Mouse (Mus musculus) MEL (cell line): Measurements from ENCODE around the gene Olfr390. TPM values are rescaled to one million over a fixed set of nuclear protein-coding genes. Genes with fewer than 3 reads are reported as not detected.

Source experiments
- DNase-seq: peaks from one replicate; pipeline ENCODE4 v3.0.0; 2011; ENCODE audit warnings: low read depth, low spot score
- H3K27ac ChIP-seq: 2 replicates; pipeline ENCODE4 v1.5.1; 2012; ENCODE audit warnings: low read depth, mild to moderate bottlenecking, control low read depth, low read length, moderate library complexity; ENCODE audit not compliant: control insufficient read depth
- H3K27me3 ChIP-seq, 2 experiments: fragments of 150-350 bp in 1 of 2; sonication (generic) in 1 of 2; 2 replicates each; pipeline ENCODE4 v1.6.1; 2012; ENCODE audit warnings: low read length in 2 of 2, mild to moderate bottlenecking in 2 of 2, improper control_type of control experiment in 1 of 2, moderate library complexity in 1 of 2; ENCODE audit not compliant: insufficient read depth in 2 of 2, control insufficient read depth in 1 of 2
- H3K36me3 ChIP-seq, 2 experiments: 2 replicates each; pipeline ENCODE4 v1.6.1; 2012 to 2014; ENCODE audit warnings: low read length in 2 of 2, improper control_type of control experiment in 1 of 2, inconsistent platforms in 1 of 2, mild to moderate bottlenecking in 1 of 2; ENCODE audit not compliant: insufficient read depth in 2 of 2, control insufficient read depth in 1 of 2
- H3K4me1 ChIP-seq, 2 experiments: fragments of 150-350 bp in 1 of 2; sonication (generic) in 1 of 2; 2 replicates each; pipeline ENCODE4 v1.6.1; 2012; ENCODE audit warnings: low read length in 2 of 2, improper control_type of control experiment in 1 of 2, mild to moderate bottlenecking in 1 of 2; ENCODE audit not compliant: insufficient read depth in 2 of 2, control insufficient read depth in 1 of 2
- H3K4me3 ChIP-seq, 2 experiments: fragments of 150-350 bp in 1 of 2; sonication (generic) in 1 of 2; 2 replicates each; pipeline ENCODE4 v1.5.1; 2012; ENCODE audit warnings: low read depth in 2 of 2, low read length in 2 of 2, mild to moderate bottlenecking in 2 of 2, moderate library complexity in 2 of 2, control low read depth in 1 of 2, improper control_type of control experiment in 1 of 2; ENCODE audit not compliant: control insufficient read depth in 1 of 2, insufficient read depth in 1 of 2
- H3K79me2 ChIP-seq: 2 replicates; pipeline ENCODE4 v1.6.1; 2012; ENCODE audit warnings: mild to moderate bottlenecking, low read length, moderate library complexity; ENCODE audit not compliant: control insufficient read depth, poor library complexity, insufficient read depth
- H3K9ac ChIP-seq: 2 replicates; pipeline ENCODE4 v1.6.1; 2012; ENCODE audit warnings: low read depth, mild to moderate bottlenecking, control low read depth, low read length, moderate library complexity; ENCODE audit not compliant: control insufficient read depth, poor library complexity, severe bottlenecking
- H3K9me3 ChIP-seq: fragments of 150-350 bp; sonication (generic); replicated peaks from 2 replicates; pipeline ENCODE4 v1.6.1; 2012; ENCODE audit warnings: mild to moderate bottlenecking, low read length, improper control_type of control experiment, moderate library complexity; ENCODE audit not compliant: insufficient read depth
- BHLHE40 ChIP-seq: IDR thresholded peaks from 2 replicates; pipeline ENCODE4 v1.6.1; 2012; ENCODE audit warnings: low read depth, mild to moderate bottlenecking, inconsistent platforms, low read length, improper control_type of control experiment, borderline replicate concordance
- CHD1 ChIP-seq: IDR thresholded peaks from 2 replicates; pipeline ENCODE4 v1.6.1; 2012; ENCODE audit warnings: low read depth, mild to moderate bottlenecking, inconsistent platforms, low read length, improper control_type of control experiment
- CTCF ChIP-seq, 3 experiments: IDR thresholded peaks in 2 of 3; conservative IDR thresholded peaks in 1 of 3; 2 replicates each; pipeline ENCODE4 v1.5.1; 2011 to 2012; ENCODE audit warnings: low read length in 3 of 3, low read depth in 2 of 3, mild to moderate bottlenecking in 2 of 3, improper control_type of control experiment in 1 of 3, inconsistent platforms in 1 of 3, mixed read lengths in 1 of 3, moderate library complexity in 1 of 3; ENCODE audit not compliant: control insufficient read depth in 1 of 3, insufficient read depth in 1 of 3, poor library complexity in 1 of 3, severe bottlenecking in 1 of 3
- E2F4 ChIP-seq: IDR thresholded peaks from 2 replicates; pipeline ENCODE4 v1.6.1; 2011; ENCODE audit warnings: low read depth, low read length, improper control_type of control experiment, borderline replicate concordance
- ELF1 ChIP-seq: IDR thresholded peaks from 2 replicates; pipeline ENCODE4 v1.6.1; 2014; ENCODE audit warnings: low read depth, mild to moderate bottlenecking, inconsistent platforms, low read length, improper control_type of control experiment, moderate library complexity
- ETS1 ChIP-seq: IDR thresholded peaks from 2 replicates; pipeline ENCODE4 v1.6.1; 2012; ENCODE audit warnings: low read depth, mild to moderate bottlenecking, inconsistent platforms, low read length, improper control_type of control experiment, moderate library complexity
- GABPA ChIP-seq: IDR thresholded peaks from 2 replicates; pipeline ENCODE4 v1.6.1; 2012; ENCODE audit warnings: low read depth, mild to moderate bottlenecking, inconsistent platforms, low read length, improper control_type of control experiment, moderate library complexity
- JUND ChIP-seq: IDR thresholded peaks from 2 replicates; pipeline ENCODE4 v1.6.1; 2011; ENCODE audit warnings: low read depth, mild to moderate bottlenecking, improper control_type of control experiment, low read length
- MEF2A ChIP-seq: IDR thresholded peaks from 2 replicates; pipeline ENCODE4 v1.6.1; 2014; ENCODE audit warnings: low read depth, mild to moderate bottlenecking, inconsistent platforms, low read length, improper control_type of control experiment; ENCODE audit not compliant: poor library complexity, insufficient replicate concordance, severe bottlenecking; ENCODE audit errors: extremely low read depth
- MYB ChIP-seq: IDR thresholded peaks from 2 replicates; pipeline ENCODE4 v1.6.1; 2011; ENCODE audit warnings: mild to moderate bottlenecking, low read depth, low read length, improper control_type of control experiment
- MYC ChIP-seq: IDR thresholded peaks from 2 replicates; pipeline ENCODE4 v1.6.1; 2011; ENCODE audit warnings: low read depth, mild to moderate bottlenecking, low read length, improper control_type of control experiment, moderate library complexity
- NRF1 ChIP-seq: IDR thresholded peaks from 2 replicates; pipeline ENCODE4 v1.6.1; 2014; ENCODE audit warnings: low read depth, mild to moderate bottlenecking, inconsistent platforms, low read length, improper control_type of control experiment, moderate library complexity; ENCODE audit not compliant: poor library complexity, insufficient read depth, severe bottlenecking
- RAD21 ChIP-seq: IDR thresholded peaks from 2 replicates; pipeline ENCODE4 v1.6.1; 2011; ENCODE audit warnings: mild to moderate bottlenecking, low read depth, low read length, improper control_type of control experiment
- SMC3 ChIP-seq: IDR thresholded peaks from 2 replicates; pipeline ENCODE4 v1.6.1; 2011; ENCODE audit warnings: low read depth, low read length, improper control_type of control experiment
- TAL1 ChIP-seq: IDR thresholded peaks from 2 replicates; pipeline ENCODE4 v1.6.1; 2012; ENCODE audit warnings: mild to moderate bottlenecking, inconsistent platforms, low read length, moderate library complexity, mixed read lengths
- USF1 ChIP-seq: IDR thresholded peaks from 2 replicates; pipeline ENCODE4 v1.6.1; 2014; ENCODE audit warnings: low read depth, mild to moderate bottlenecking, inconsistent platforms, low read length, improper control_type of control experiment, moderate library complexity
- polyA plus RNA-seq, 2 experiments: library from polyadenylated mRNA; stranded (reverse) in 1 of 2; unstranded in 1 of 2; fragments of >175 nt in 1 of 2; fragments of >200 nt in 1 of 2; gene quantifications; 2 replicates each; pipeline versions ENCODE4 v1.2.1 to v1.2.4; 2012; ENCODE audit warnings: low replicate concordance in 2 of 2, low read depth in 1 of 2; ENCODE audit not compliant: insufficient read length in 2 of 2, insufficient read depth in 1 of 2, missing spikeins in 1 of 2
- total RNA-seq: library from RNA; depleted of rRNA; stranded (reverse); fragments of 300-350 nt; gene quantifications from 2 replicates; pipeline ENCODE4 v1.2.3, GENCODE M21; 2012

Olfr390 gene
- total and polyA plus RNA-seq, 3 experiments: not detected

GRCm38 (mm10) chr11:73780613-73781012 is 2.2 kb upstream of the Olfr390 start, which contains the start of gene Olfr389:
Gene Olfr389, minus strand, starts transcription at chr11:73780713.
- H3K9me3 ChIP-seq: no peaks in the 10 kb centered on the region
- H3K36me3 ChIP-seq: no peaks in the 10 kb centered on the region
- H3K27me3 ChIP-seq: no peaks in the 10 kb centered on the region
- no peak within 1 kb of the TSS for H3K9ac ChIP-seq
- no peak within 1 kb of the TSS for H3K27ac ChIP-seq
- H3K79me2 ChIP-seq: no peaks in the 10 kb centered on the region
- DNase-seq: no peak
- no peak within 1 kb of the TSS for H3K4me3 ChIP-seq
- no peaks in the 10 kb centered on the region for H3K4me1 ChIP-seq
- TF ChIP-seq BHLHE40 (no peak), E2F4 (no peak), TAL1 (no peak), SMC3 (no peak), USF1 (no peak), ELF1 (no peak), ETS1 (no peak), CHD1 (no peak), RAD21 (no peak), GABPA (no peak)

DNA sequence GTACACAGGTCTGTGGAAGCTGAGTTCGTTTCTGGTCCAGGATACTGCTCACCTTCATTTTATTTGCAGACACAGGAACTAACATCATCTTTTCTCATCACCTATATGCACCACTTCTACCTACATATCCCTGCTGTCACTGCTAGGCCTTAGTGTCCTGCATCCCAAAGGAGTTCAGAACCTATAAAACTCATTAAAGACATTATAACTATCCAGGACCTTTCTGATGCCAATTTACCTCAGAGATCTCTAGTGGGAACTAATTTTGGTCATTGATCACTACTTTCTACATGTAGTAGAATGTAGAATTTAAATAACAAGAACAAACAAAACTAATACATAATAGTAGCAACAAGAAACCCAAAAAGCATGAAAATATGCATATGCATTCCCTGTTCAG is 20.2 kb downstream of the Olfr390 start, which contains the start of gene Olfr391-ps:
Gene Olfr391-ps (minus strand): TSS at position 101 of the 400 bp plus-strand sequence.
- Histone ChIP-seq H3K27ac (no peak within 1 kb of the TSS), H3K27me3 (no peaks in the 10 kb centered on the region), H3K4me1 (no peaks in the 10 kb centered on the region), H3K9ac (no peak within 1 kb of the TSS), H3K9me3 (no peaks in the 10 kb centered on the region), H3K79me2 (no peaks in the 10 kb centered on the region), H3K36me3 (no peaks in the 10 kb centered on the region), H3K4me3 (no peak within 1 kb of the TSS)
- TF ChIP-seq MEF2A (no peak), JUND (no peak), ELF1 (no peak), MYC (no peak), CTCF (IDR thresholded peaks at IDR 0.05 in 2 of 3, conservative IDR thresholded peaks at IDR 0.05 in 1 of 3; ENCODE audit: control insufficient read depth in 1 of 3, insufficient read depth in 1 of 3, low read depth in 2 of 3, low read length in 3 of 3, poor library complexity in 1 of 3, severe bottlenecking in 1 of 3) (no peak), RAD21 (no peak), MYB (no peak), NRF1 (no peak)
- DNase-seq: no peak
